In the genomic region with DNA sequence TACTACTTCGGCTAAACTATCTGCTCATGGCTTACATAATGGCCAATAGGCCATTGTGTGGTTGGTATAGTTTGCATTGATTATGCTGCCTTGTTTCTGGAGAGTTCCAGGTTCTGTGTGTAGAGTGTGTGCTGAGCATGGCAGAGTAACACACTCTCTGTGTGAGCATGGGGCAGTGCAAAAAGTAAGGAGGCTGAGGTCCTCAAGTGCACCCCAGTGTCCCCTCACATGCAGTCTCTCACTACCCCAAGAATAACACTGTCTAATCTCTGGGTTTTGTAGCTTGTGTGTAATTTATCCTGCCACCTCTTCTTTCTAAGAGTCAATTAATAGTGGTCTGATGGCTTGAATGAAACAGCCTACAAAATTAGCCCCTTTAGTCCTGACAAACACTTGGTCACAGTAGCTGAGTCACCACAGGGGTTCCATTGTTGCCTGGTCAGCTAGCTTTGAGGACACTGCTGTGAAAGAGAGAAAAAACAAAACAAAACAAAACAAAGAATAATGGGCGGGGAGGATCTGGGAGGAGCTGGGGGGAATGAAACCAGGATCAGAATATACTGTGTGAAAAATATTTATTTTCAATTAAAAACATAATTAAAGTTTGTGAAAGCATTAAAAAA, we compare ENCODE assay signal across 22 mouse cellular contexts. TPM values are rescaled to one million over a fixed set of nuclear protein-coding genes. Genes with fewer than 3 reads are reported as not detected.
DNase-seq lines count a peak whose midpoint lies in the region; ATAC-seq and TF ChIP-seq lines count a peak whose summit lies in the region.
"Had no signal": no experiment of that assay in that cellular context is flagged by ENCODE, and none has a peak within 500 bp of the region (broad histone marks: within the 10 kb centered on the region; RNA-seq: fewer than 3 reads in every experiment).

No protein-coding gene starts in this region.

- peaks cover 4% of the 10 kb centered on the region; the same call in 1 of the 2 replicates for H3K4me1 ChIP-seq in forebrain, embryonic 11.5 days (replicated peaks; ENCODE audit: control insufficient read depth, insufficient read depth, low read length)
- no peaks in the 10 kb centered on the region for H3K4me1 ChIP-seq in forebrain, postnatal 0 days (ENCODE audit: insufficient read depth)
- H3K4me1 ChIP-seq in neural tube, embryonic 11.5 days (ENCODE audit: control insufficient read depth, insufficient read depth, low read length): 0 out of 2 replicates have a peak, but pooled peaks cover 4% of the 10 kb centered on the region
- H3K4me1 ChIP-seq in neural tube, embryonic 15.5 days: no peaks in the 10 kb centered on the region
- H3K4me1 ChIP-seq in forebrain, embryonic 13.5 days: peaks cover 11% of the 10 kb centered on the region
- H3K4me1 ChIP-seq: liver, embryonic 13.5 days; lung, embryonic 15.5 days had no signal

- H3K4me2 ChIP-seq in forebrain, embryonic 11.5 days (ENCODE audit: low read depth, low read length, severe bottlenecking): no peak overlapping the region
- H3K4me2 ChIP-seq in forebrain, postnatal 0 days (ENCODE audit: low read depth): no peak overlapping the region
- no peak overlapping the region for H3K4me2 ChIP-seq in neural tube, embryonic 11.5 days (ENCODE audit: low read depth)
- H3K4me2 ChIP-seq in neural tube, embryonic 15.5 days: no peak overlapping the region
- no peak overlapping the region for H3K4me2 ChIP-seq in forebrain, embryonic 13.5 days
- H3K4me2 ChIP-seq: limb, embryonic 12.5 days; liver, embryonic 13.5 days; lung, embryonic 15.5 days had no signal

- ATAC-seq in forebrain, embryonic 11.5 days (replicated peaks; ENCODE audit: low FRiP score): peak; percentile 69
- no peak for ATAC-seq in forebrain, postnatal 0 days
- peak; percentile 48; the same call in 1 of the 2 replicates for ATAC-seq in neural tube, embryonic 11.5 days (ENCODE audit: insufficient read depth, low FRiP score, low TSS enrichment)
- no peak for ATAC-seq in neural tube, embryonic 15.5 days (ENCODE audit: low FRiP score)
- peak; percentile 37; the same call in 1 of the 2 replicates for ATAC-seq in forebrain, embryonic 13.5 days
- ATAC-seq: activated CD4-positive, CD25-positive, alpha-beta regulatory T cell, adult 4 months; inflammation-experienced regulatory T-cells, adult 6 months had no signal

- no peak overlapping the region for H3K27ac ChIP-seq in forebrain, embryonic 11.5 days (ENCODE audit: low read depth, low read length)
- H3K27ac ChIP-seq in forebrain, postnatal 0 days (ENCODE audit: low read depth, low read length): no peak overlapping the region
- H3K27ac ChIP-seq in neural tube, embryonic 11.5 days (ENCODE audit: low read depth, low read length): no peak overlapping the region
- H3K27ac ChIP-seq in neural tube, embryonic 15.5 days (replicated peaks): no peak overlapping the region
- H3K27ac ChIP-seq in forebrain, embryonic 13.5 days: no peak overlapping the region
- H3K27ac ChIP-seq: heart, embryonic 10.5 days; limb, embryonic 12.5 days; liver, embryonic 13.5 days; lung, embryonic 15.5 days; macrophage had no signal

- DNase-seq in forebrain, embryonic 11.5 days (ENCODE audit: low spot score): no peak
- DNase-seq in forebrain, postnatal 0 days: no peak
- peak; percentile 31 for DNase-seq in neural tube, embryonic 11.5 days (ENCODE audit: low spot score)
- peak; percentile 92 for DNase-seq in retina, postnatal 1 day
- no peak for DNase-seq in testis, postnatal 14 days (ENCODE audit: low spot score)
- DNase-seq in natural killer cell, adult 2 months (ENCODE audit: low spot score in 2 of 2): no peak
- DNase-seq: adrenal gland, postnatal 14 days; cerebellum, adult 8-10 months; gastrocnemius, postnatal 36 days; heart, postnatal 10 days; kidney, adult 8-10 months; kidney, postnatal 25 days; liver, embryonic 13.5 days had no signal

- TF ChIP-seq CTCF in forebrain, postnatal 0 days (IDR thresholded peaks at IDR 0.05; ENCODE audit: low read depth): no peak

- H3K36me3 ChIP-seq in forebrain, embryonic 11.5 days (ENCODE audit: control insufficient read depth, insufficient read depth, low read length): no peaks in the 10 kb centered on the region
- H3K36me3 ChIP-seq in forebrain, postnatal 0 days (ENCODE audit: insufficient read depth): no peaks in the 10 kb centered on the region
- H3K36me3 ChIP-seq in neural tube, embryonic 11.5 days (ENCODE audit: control insufficient read depth, insufficient read depth, low read length): no peaks in the 10 kb centered on the region
- H3K36me3 ChIP-seq in neural tube, embryonic 15.5 days: no peaks in the 10 kb centered on the region
- H3K36me3 ChIP-seq in forebrain, embryonic 13.5 days (ENCODE audit: poor library complexity, severe bottlenecking): no peaks in the 10 kb centered on the region
- H3K36me3 ChIP-seq: heart, embryonic 10.5 days; limb, embryonic 12.5 days; liver, embryonic 13.5 days; lung, embryonic 15.5 days had no signal

- H3K4me3 ChIP-seq in forebrain, embryonic 11.5 days (ENCODE audit: low read depth, low read length): no peak overlapping the region
- H3K4me3 ChIP-seq in forebrain, postnatal 0 days (ENCODE audit: low read depth, low read length): no peak overlapping the region
- H3K4me3 ChIP-seq in neural tube, embryonic 11.5 days (ENCODE audit: low read depth, low read length): no peak overlapping the region
- H3K4me3 ChIP-seq in neural tube, embryonic 15.5 days (replicated peaks): no peak overlapping the region
- no peak overlapping the region for H3K4me3 ChIP-seq in forebrain, embryonic 13.5 days
- H3K4me3 ChIP-seq: heart, embryonic 10.5 days; limb, embryonic 12.5 days; liver, embryonic 13.5 days; lung, embryonic 15.5 days had no signal

- 27% methylated on average over 2 of the region's 2 CpGs for WGBS in forebrain, embryonic 11.5 days
- 32% methylated on average over 2 of the region's 2 CpGs for WGBS in forebrain, postnatal 0 days
- WGBS in neural tube, embryonic 11.5 days: 43% methylated on average over 2 of the region's 2 CpGs
- WGBS in neural tube, embryonic 15.5 days: 30% methylated on average over 2 of the region's 2 CpGs
- WGBS in forebrain, embryonic 13.5 days: 24% methylated on average over 2 of the region's 2 CpGs

- H3K27me3 ChIP-seq in forebrain, embryonic 11.5 days (ENCODE audit: control insufficient read depth, insufficient read depth, low read length): peaks cover 2% of the 10 kb centered on the region; the same call in 1 of the 2 replicates
- H3K27me3 ChIP-seq in forebrain, postnatal 0 days (ENCODE audit: insufficient read depth, low read length): no peaks in the 10 kb centered on the region
- no peaks in the 10 kb centered on the region for H3K27me3 ChIP-seq in neural tube, embryonic 11.5 days (ENCODE audit: control insufficient read depth, insufficient read depth, low read length)
- H3K27me3 ChIP-seq in neural tube, embryonic 15.5 days (replicated peaks): no peaks in the 10 kb centered on the region
- H3K27me3 ChIP-seq in forebrain, embryonic 13.5 days: peaks cover 8% of the 10 kb centered on the region; the same call in 1 of the 2 replicates
- H3K27me3 ChIP-seq: CH12.LX; limb, embryonic 12.5 days; liver, embryonic 13.5 days; lung, embryonic 15.5 days had no signal

- no peaks in the 10 kb centered on the region for H3K9me3 ChIP-seq in forebrain, embryonic 11.5 days (ENCODE audit: control insufficient read depth, low read length)
- H3K9me3 ChIP-seq in forebrain, postnatal 0 days (ENCODE audit: low read length): 0 out of 2 replicates have a peak, but pooled peaks cover 4% of the 10 kb centered on the region
- no peaks in the 10 kb centered on the region for H3K9me3 ChIP-seq in neural tube, embryonic 11.5 days (ENCODE audit: control insufficient read depth, low read length)
- no peaks in the 10 kb centered on the region for H3K9me3 ChIP-seq in neural tube, embryonic 15.5 days (replicated peaks)
- H3K9me3 ChIP-seq in forebrain, embryonic 13.5 days (replicated peaks): no peaks in the 10 kb centered on the region
- H3K9me3 ChIP-seq: heart, embryonic 10.5 days; limb, embryonic 12.5 days; liver, embryonic 13.5 days; lung, embryonic 15.5 days had no signal

- no peak overlapping the region for H3K9ac ChIP-seq in forebrain, embryonic 11.5 days (ENCODE audit: low read length)
- H3K9ac ChIP-seq in forebrain, postnatal 0 days: no peak overlapping the region
- H3K9ac ChIP-seq in neural tube, embryonic 11.5 days (ENCODE audit: low read length): no peak overlapping the region
- H3K9ac ChIP-seq in neural tube, embryonic 15.5 days (replicated peaks): no peak overlapping the region
- H3K9ac ChIP-seq in forebrain, embryonic 13.5 days: no peak overlapping the region
- H3K9ac ChIP-seq: limb, embryonic 12.5 days; liver, embryonic 13.5 days; lung, embryonic 15.5 days had no signal

RNA-seq across cellular contexts. Expression of a gene that starts 36.6 kb away (rescaled TPM):
- polyA plus RNA-seq in forebrain, embryonic 11.5 days (2014; fragmentation: Nextera tagmentation; extraction: Ambion mirVana): 17.8 TPM in 2 replicates
- total RNA-seq in forebrain, postnatal 0 days (2014; rRNA removed): 40.0 and 56.9 TPM in 2 replicates
- 18.6 and 28.1 TPM in 2 replicates for polyA plus RNA-seq in forebrain, postnatal 0 days (2015; fragmentation: Nextera tagmentation; extraction: Ambion mirVana)
- 21.7 and 23.6 TPM in 2 replicates for polyA plus RNA-seq in neural tube, embryonic 11.5 days (2014; fragmentation: Nextera tagmentation; extraction: Ambion mirVana)
- polyA plus RNA-seq in neural tube, embryonic 15.5 days (2015; fragmentation: Nextera tagmentation; extraction: Ambion mirVana): 25.9 and 27.4 TPM in 2 replicates
- 21.5 and 23.5 TPM in 2 replicates for polyA plus RNA-seq in forebrain, embryonic 13.5 days (2015; fragmentation: Nextera tagmentation; extraction: Ambion mirVana)

Comparison
In these comparisons a context has a peak if more than half of its experiments do, and no peak if none do; other contexts are left out.
1. ATAC-seq: peak in forebrain, embryonic 11.5 days (single experiment), neural tube, embryonic 11.5 days (single experiment) and forebrain, embryonic 13.5 days (single experiment); none in forebrain, postnatal 0 days (single experiment) and neural tube, embryonic 15.5 days (single experiment).
2. DNase-seq: peak in neural tube, embryonic 11.5 days (single experiment) and retina, postnatal 1 day (single experiment); none in forebrain, embryonic 11.5 days (single experiment), forebrain, postnatal 0 days (single experiment), testis, postnatal 14 days (single experiment) and natural killer cell, adult 2 months (0 of 2).